Mouse (Mus musculus): Measurements from ENCODE around the gene Ifnb1.
"Not testable (repeated sequence)": the region's sequence is repeated elsewhere in the genome, so short reads cannot be mapped to it uniquely, and the experiment has no call there.

Ifnb1 gene

GRCm38 (mm10) chr4:88522674-88523073, at the start of gene Ifnb1:
Gene Ifnb1 (minus strand): TSS chr4:88522774.
- POLR2A ChIA-PET, result no interaction called here
- CTCF ChIA-PET, result interaction anchor here in 2 of 4 experiments (1.0 to 1.5 kb wide), 4 partner anchors 9 to 27 kb away, joined by 3 to 16 read pairs (median 4); no protein-coding TSS in a partner anchor

- POLR2A ChIA-PET, result no interaction called here
These were observed 49.1 kb upstream of the Ifnb1 start, which contains the start of gene Ifna14 for GRCm38 (mm10) chr4:88571698-88572097. Gene Ifna14 (minus strand): TSS chr4:88571798.

GRCm38 (mm10) chr4:88561791-88562190, 39.2 kb upstream of the Ifnb1 start:
- CTCF ChIA-PET, result no interaction called here
- POLR2A ChIA-PET, result interaction anchor here in 1 of 4 experiments (0.8 kb wide), 1 partner anchor 8 kb away, joined by 3 read pairs; no protein-coding TSS in a partner anchor

More at GRCm38 (mm10) chr4:88571698-88572097, 49.1 kb upstream of the Ifnb1 start, which contains the start of gene Ifna14:
- CTCF ChIA-PET, result interaction anchor here in 1 of 4 experiments (0.6 kb wide), 1 partner anchor 24 kb away, joined by 4 read pairs; no protein-coding TSS in a partner anchor

GRCm38 (mm10) chr4:88558145-88558544, 35.6 kb upstream of the Ifnb1 start, which contains the start of gene Ifna15:
Gene Ifna15 (minus strand): TSS chr4:88558245.
- CTCF ChIA-PET, POLR2A ChIA-PET: not testable (repeated sequence)

- CTCF ChIA-PET, result interaction anchor here in 3 of 4 experiments (0.5 to 1.3 kb wide), 9 partner anchors 14 to 1183 kb away, joined by 3 to 5 read pairs (median 3); no protein-coding TSS in a partner anchor
- POLR2A ChIA-PET, result no interaction called here
These were observed 27.8 kb upstream of the Ifnb1 start for GRCm38 (mm10) chr4:88550161-88550945.

- POLR2A ChIA-PET, result no interaction called here
These were observed 25.4 kb upstream of the Ifnb1 start for GRCm38 (mm10) chr4:88547986-88548385.

GRCm38 (mm10) chr4:88543649-88544234, 21.2 kb upstream of the Ifnb1 start:
- CTCF ChIA-PET, result interaction anchor here (0.5 to 1.5 kb wide), 11 partner anchors 21 to 1176 kb away, joined by 3 to 7 read pairs (median 3); partner anchors contain the start of genes Hacd4 (in 1 of the 4) and Ifnb1 (in 1 of the 4)
- POLR2A ChIA-PET, result interaction anchor here in 1 of 4 experiments (0.5 to 0.8 kb wide), 2 partner anchors 178 to 859 kb away, joined by 3 to 5 read pairs; partner anchors contain the start of gene Gm26566

More at GRCm38 (mm10) chr4:88547986-88548385, 25.4 kb upstream of the Ifnb1 start:
- CTCF ChIA-PET, result interaction anchor here in 2 of 4 experiments (0.7 kb wide), 2 partner anchors 23 to 968 kb away, joined by 3 to 4 read pairs; partner anchors contain the start of gene Ifna14 (in 1 of the 2)

- ChIA-PET POLR2A (no interaction called here), CTCF (no interaction called here)
These were observed 14.8 kb upstream of the Ifnb1 start for GRCm38 (mm10) chr4:88537328-88537727.

GRCm38 (mm10) chr4:88536640-88537039, 14.1 kb upstream of the Ifnb1 start:
- ChIA-PET POLR2A (interaction anchor here in 1 of 4 experiments (0.6 kb wide), 1 partner anchor 350 kb away, joined by 3 read pairs; no protein-coding TSS in a partner anchor), CTCF (no interaction called here)

GRCm38 (mm10) chr4:88535742-88536141, 13.2 kb upstream of the Ifnb1 start:
- ChIA-PET CTCF (interaction anchor here in 1 of 4 experiments (0.9 kb wide), 1 partner anchor 14 kb away, joined by 4 read pairs; no protein-coding TSS in a partner anchor), POLR2A (interaction anchor here in 1 of 4 experiments (0.8 kb wide), 1 partner anchor 55 kb away, joined by 5 read pairs; no protein-coding TSS in a partner anchor)

- CTCF ChIA-PET, result no interaction called here
These were observed 12.3 kb upstream of the Ifnb1 start for GRCm38 (mm10) chr4:88534903-88535302.

GRCm38 (mm10) chr4:88533499-88533898, 10.9 kb upstream of the Ifnb1 start:
- ChIA-PET POLR2A (no interaction called here), CTCF (interaction anchor here in 1 of 4 experiments (0.7 kb wide), 1 partner anchor 16 kb away, joined by 3 read pairs; no protein-coding TSS in a partner anchor)

More at GRCm38 (mm10) chr4:88534903-88535302, 12.3 kb upstream of the Ifnb1 start:
- POLR2A ChIA-PET, result interaction anchor here in 1 of 4 experiments (0.7 kb wide), 1 partner anchor 194 kb away, joined by 3 read pairs; no protein-coding TSS in a partner anchor

GRCm38 (mm10) chr4:88530892-88531291, 8.3 kb upstream of the Ifnb1 start:
- POLR2A ChIA-PET, result no interaction called here
- CTCF ChIA-PET, result no interaction called here

GRCm38 (mm10) chr4:88530271-88530670, 7.7 kb upstream of the Ifnb1 start:
- ChIA-PET POLR2A (no interaction called here), CTCF (no interaction called here)

GRCm38 (mm10) chr4:88526379-88527049, 3.9 kb upstream of the Ifnb1 start:
- CTCF ChIA-PET, result interaction anchor here in 2 of 4 experiments (0.7 to 2.5 kb wide), 3 partner anchors 12 to 296 kb away, joined by 3 to 7 read pairs (median 5); no protein-coding TSS in a partner anchor

GRCm38 (mm10) chr4:88525393-88525792, 2.8 kb upstream of the Ifnb1 start:
- ChIA-PET POLR2A (no interaction called here), CTCF (interaction anchor here in 2 of 4 experiments (0.7 to 2.5 kb wide), 2 partner anchors 11 kb away, joined by 3 to 7 read pairs; no protein-coding TSS in a partner anchor)

More at GRCm38 (mm10) chr4:88526379-88527049, 3.9 kb upstream of the Ifnb1 start:
- POLR2A ChIA-PET, result no interaction called here

- ChIA-PET POLR2A (no interaction called here), CTCF (interaction anchor here in 2 of 4 experiments (1.0 to 1.5 kb wide), 4 partner anchors 9 to 27 kb away, joined by 3 to 16 read pairs (median 4); no protein-coding TSS in a partner anchor)
These were observed 667 bp upstream of the Ifnb1 start for GRCm38 (mm10) chr4:88523241-88523640.

GRCm38 (mm10) chr4:88517957-88518356, 4.6 kb downstream of the Ifnb1 start:
- ChIA-PET POLR2A (interaction anchor here in 1 of 4 experiments (0.5 kb wide), 1 partner anchor 52 kb away, joined by 3 read pairs; no protein-coding TSS in a partner anchor), CTCF (no interaction called here)
